Comparison of ENCODE assay signal across 10 mouse cellular contexts in the genomic region with DNA sequence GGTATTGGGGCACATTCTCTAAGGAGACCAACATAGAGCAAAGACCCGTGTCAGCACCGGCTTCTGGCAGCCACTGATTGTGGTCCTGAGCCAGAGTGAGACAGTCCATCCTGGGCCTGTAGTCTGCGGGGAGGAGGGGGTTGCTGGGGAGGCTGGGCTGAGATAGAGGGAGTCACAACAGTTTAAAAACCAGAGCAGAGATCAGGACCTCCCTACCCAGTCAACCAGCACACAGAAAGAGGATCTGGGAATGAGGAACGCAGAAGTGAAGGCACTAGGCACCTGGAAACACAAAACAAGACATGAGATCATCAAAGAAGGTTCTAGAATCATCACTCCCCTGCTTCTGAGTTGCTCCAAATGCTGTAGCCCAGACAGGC.
A peak's percentile ranks its signal among the peaks of the same experiment; 100 is the strongest.
DNase-seq lines count a peak whose midpoint lies in the region; ATAC-seq and TF ChIP-seq lines count a peak whose summit lies in the region.
"Had no signal": no experiment of that assay in that cellular context is flagged by ENCODE, and none has a peak within 500 bp of the region (broad histone marks: within the 10 kb centered on the region; RNA-seq: fewer than 3 reads in every experiment).

No protein-coding gene starts in this region.

- H3K4me1 ChIP-seq in heart, embryonic 10.5 days: peaks cover 9% of the 10 kb centered on the region
- H3K4me1 ChIP-seq in CH12.LX (ENCODE audit: control insufficient read depth in 1 of 2, insufficient read depth in 2 of 2): peaks cover 8 to 38% of the 10 kb centered on the region in 2 experiments
- peaks cover 3% of the 10 kb centered on the region for H3K4me1 ChIP-seq in forebrain, embryonic 16.5 days (replicated peaks; ENCODE audit: control insufficient read depth, insufficient read depth, low read length)
- H3K4me1 ChIP-seq in limb, embryonic 14.5 days (ENCODE audit: control insufficient read depth, insufficient read depth, low read length): peaks cover 26% of the 10 kb centered on the region

- no peak for DNase-seq in heart, embryonic 10.5 days (ENCODE audit: low spot score)
- DNase-seq in heart, postnatal 36 days: no peak
- DNase-seq in CH12.LX (ENCODE audit: extremely low read depth): peak; percentile 85
- no peak for DNase-seq in limb, embryonic 14.5 days (ENCODE audit: low spot score)
- DNase-seq in thymus, postnatal 10 days (ENCODE audit: low spot score in 2 of 2): no peak
- no peak for DNase-seq in kidney, postnatal 36 days
- no peak for DNase-seq in spleen, postnatal 14 days (ENCODE audit: low spot score in 2 of 2)
- DNase-seq: thymus, adult 2 months had no signal

- no peaks in the 10 kb centered on the region for H3K79me2 ChIP-seq in CH12.LX (replicated peaks; ENCODE audit: control insufficient read depth, extremely low read depth, insufficient read depth, poor library complexity, severe bottlenecking)

- in situ Hi-C loops in CH12.LX (cut with MboI; ENCODE audit: low pct_ligation_motif_present, low pct_unique_long_range_greater_than_20kb, low sequenced_read_pairs): no loop called here

- no peaks in the 10 kb centered on the region for H3K36me3 ChIP-seq in heart, embryonic 10.5 days
- H3K36me3 ChIP-seq in CH12.LX (replicated peaks in 1 of 2; ENCODE audit: control insufficient read depth in 1 of 2, insufficient read depth in 1 of 2, low read length in 1 of 2): no peaks in the 10 kb centered on the region
- no peaks in the 10 kb centered on the region for H3K36me3 ChIP-seq in forebrain, embryonic 16.5 days (ENCODE audit: control insufficient read depth, insufficient read depth)
- H3K36me3 ChIP-seq in limb, embryonic 14.5 days (ENCODE audit: control insufficient read depth, insufficient read depth, low read length): no peaks in the 10 kb centered on the region
- H3K36me3 ChIP-seq: midbrain, embryonic 12.5 days had no signal

- H3K27ac ChIP-seq in heart, embryonic 10.5 days: peak overlapping the region; percentile 62; the same call in 1 of the 2 replicates
- no peak overlapping the region for H3K27ac ChIP-seq in CH12.LX (ENCODE audit: insufficient read depth, low read depth)
- no peak overlapping the region for H3K27ac ChIP-seq in forebrain, embryonic 16.5 days (ENCODE audit: low read length)
- H3K27ac ChIP-seq in limb, embryonic 14.5 days (replicated peaks; ENCODE audit: low read depth, low read length): peak overlapping the region; percentile 84
- H3K27ac ChIP-seq: midbrain, embryonic 12.5 days had no signal

- intact Hi-C loops in heart, postnatal 36 days (cut with DNase I): no loop called here

- no peak for TF ChIP-seq POLR2A in CH12.LX (IDR thresholded peaks at IDR 0.05; ENCODE audit: low read depth, low read length)
- TF ChIP-seq POLR2A in limb, embryonic 14.5 days (IDR thresholded peaks at IDR 0.05; ENCODE audit: borderline replicate concordance, extremely low read depth, insufficient read depth, insufficient read length): no peak

- H3K27me3 ChIP-seq in heart, embryonic 10.5 days (ENCODE audit: insufficient read depth, poor library complexity, severe bottlenecking): no peaks in the 10 kb centered on the region
- no peaks in the 10 kb centered on the region for H3K27me3 ChIP-seq in CH12.LX (replicated peaks)
- no peaks in the 10 kb centered on the region for H3K27me3 ChIP-seq in forebrain, embryonic 16.5 days (replicated peaks; ENCODE audit: control insufficient read depth, insufficient read depth, low read length)
- H3K27me3 ChIP-seq in limb, embryonic 14.5 days (ENCODE audit: control insufficient read depth, insufficient read depth, low read length): no peaks in the 10 kb centered on the region
- H3K27me3 ChIP-seq: midbrain, embryonic 12.5 days had no signal

- dilution Hi-C loops in CH12.LX (cut with MboI; ENCODE audit: extremely low pct_ligation_motif_present, extremely low pct_unique_long_range_greater_than_20kb, low sequenced_read_pairs): no loop called here

- no peak overlapping the region for H3K4me3 ChIP-seq in heart, embryonic 10.5 days
- H3K4me3 ChIP-seq in CH12.LX (replicated peaks in 1 of 3; ENCODE audit: low read depth in 2 of 3, low read length in 2 of 3, poor library complexity in 1 of 3): no peak overlapping the region
- H3K4me3 ChIP-seq in forebrain, embryonic 16.5 days (replicated peaks; ENCODE audit: low read length): no peak overlapping the region
- H3K4me3 ChIP-seq in limb, embryonic 14.5 days (replicated peaks; ENCODE audit: low read length): no peak overlapping the region
- H3K4me3 ChIP-seq: midbrain, embryonic 12.5 days had no signal

- no peaks in the 10 kb centered on the region for H3K9me3 ChIP-seq in heart, embryonic 10.5 days
- no peaks in the 10 kb centered on the region for H3K9me3 ChIP-seq in CH12.LX (replicated peaks; ENCODE audit: low read length)
- no peaks in the 10 kb centered on the region for H3K9me3 ChIP-seq in forebrain, embryonic 16.5 days (ENCODE audit: control insufficient read depth, low read length)
- no peaks in the 10 kb centered on the region for H3K9me3 ChIP-seq in limb, embryonic 14.5 days (ENCODE audit: control insufficient read depth, low read length)
- H3K9me3 ChIP-seq: midbrain, embryonic 12.5 days had no signal

- no peak for TF ChIP-seq CTCF in CH12.LX (conservative IDR thresholded peaks at IDR 0.05 in 1 of 2, IDR thresholded peaks at IDR 0.05 in 1 of 2; ENCODE audit: low read depth in 2 of 2, low read length in 2 of 2)

- 56% methylated on average over 4 of the region's 4 CpGs for WGBS in heart, embryonic 10.5 days
- WGBS in forebrain, embryonic 16.5 days: 66% methylated on average over 4 of the region's 4 CpGs
- WGBS in limb, embryonic 14.5 days: 49% methylated on average over 4 of the region's 4 CpGs

- TF ChIP-seq EP300 in CH12.LX (IDR thresholded peaks at IDR 0.05; ENCODE audit: low read length): peak; percentile 94

- H3K4me2 ChIP-seq in CH12.LX (ENCODE audit: insufficient read depth, low read depth, poor library complexity, severe bottlenecking): peak overlapping the region; percentile 14
- no peak overlapping the region for H3K4me2 ChIP-seq in forebrain, embryonic 16.5 days (ENCODE audit: low read length)
- peak overlapping the region; percentile 29 for H3K4me2 ChIP-seq in limb, embryonic 14.5 days (replicated peaks; ENCODE audit: low read depth, low read length, severe bottlenecking)

- no peak overlapping the region for H3K9ac ChIP-seq in CH12.LX (ENCODE audit: insufficient read depth, low read depth)
- no peak overlapping the region for H3K9ac ChIP-seq in forebrain, embryonic 16.5 days (replicated peaks; ENCODE audit: low read depth, low read length)
- H3K9ac ChIP-seq in limb, embryonic 14.5 days (ENCODE audit: low read depth, low read length, severe bottlenecking): 0 out of 2 replicates have a peak overlapping the region, but pooled peaks have one; percentile 9
- H3K9ac ChIP-seq: midbrain, embryonic 12.5 days had no signal

- ATAC-seq in forebrain, embryonic 16.5 days: 0 out of 2 replicates have a peak, but pooled peaks have one; percentile 23
- ATAC-seq in limb, embryonic 14.5 days (ENCODE audit: low FRiP score, low read depth): peak; percentile 48; the same call in 1 of the 2 replicates

- TF ChIP-seq RAD21 in CH12.LX (IDR thresholded peaks at IDR 0.05; ENCODE audit: low read depth, low read length): no peak

TF ChIP-seq in CH12.LX, 34 proteins besides CTCF, POLR2A, EP300 and RAD21 (continues in another document):
- no peak for TF ChIP-seq ZNF384 (IDR thresholded peaks at IDR 0.05; ENCODE audit: low read depth, low read length)
- peak; percentile 45; the same call in 1 of the 2 replicates for TF ChIP-seq JUND (conservative IDR thresholded peaks at IDR 0.05; ENCODE audit: low read depth, low read length)
- TF ChIP-seq MEF2A (IDR thresholded peaks at IDR 0.05; ENCODE audit: borderline replicate concordance, low read depth, low read length): no peak
- peak; percentile 93 for TF ChIP-seq IRF4 (IDR thresholded peaks at IDR 0.05; ENCODE audit: low read depth, low read length)
- TF ChIP-seq MAZ (IDR thresholded peaks at IDR 0.05; ENCODE audit: low read depth, low read length): no peak
- no peak for TF ChIP-seq PAX5 (IDR thresholded peaks at IDR 0.05; ENCODE audit: low read length)
- no peak for TF ChIP-seq USF2 (conservative IDR thresholded peaks at IDR 0.05; ENCODE audit: low read depth, low read length)
- no peak for TF ChIP-seq HCFC1 (IDR thresholded peaks at IDR 0.05; ENCODE audit: low read depth, low read length)
- no peak for TF ChIP-seq SIN3A (IDR thresholded peaks at IDR 0.05; ENCODE audit: low read length)
- TF ChIP-seq ZMIZ1 (IDR thresholded peaks at IDR 0.05; ENCODE audit: low read depth, low read length): no peak
- TF ChIP-seq ETS1 (conservative IDR thresholded peaks at IDR 0.05; ENCODE audit: low read depth, low read length): peak; percentile 47; the same call in 1 of the 2 replicates
- TF ChIP-seq NRF1 (IDR thresholded peaks at IDR 0.05; ENCODE audit: low read depth, low read length): no peak
- peak; percentile 70; the same call in 1 of the 2 replicates for TF ChIP-seq JUN (IDR thresholded peaks at IDR 0.05; ENCODE audit: insufficient read depth, low read depth, low read length)
- TF ChIP-seq NELFE (IDR thresholded peaks at IDR 0.05; ENCODE audit: low read depth, low read length): no peak
- TF ChIP-seq KAT2A (IDR thresholded peaks at IDR 0.05; ENCODE audit: insufficient replicate concordance, low read length): no peak
- TF ChIP-seq RCOR1 (conservative IDR thresholded peaks at IDR 0.05; ENCODE audit: low read depth, low read length): peak; percentile 60; the same call in 1 of the 2 replicates
- TF ChIP-seq SMC3 (IDR thresholded peaks at IDR 0.05; ENCODE audit: low read depth, low read length): no peak
- no peak for TF ChIP-seq ZC3H11A (IDR thresholded peaks at IDR 0.05; ENCODE audit: low read depth, low read length)
- TF ChIP-seq BHLHE40 (IDR thresholded peaks at IDR 0.05; ENCODE audit: low read depth, low read length): no peak
- no peak for TF ChIP-seq POLR2AphosphoS2 (IDR thresholded peaks at IDR 0.05; ENCODE audit: low read depth, low read length)
- no peak for TF ChIP-seq TBP (conservative IDR thresholded peaks at IDR 0.05; ENCODE audit: low read depth, low read length)
- TF ChIP-seq CHD1 (IDR thresholded peaks at IDR 0.05; ENCODE audit: low read depth, low read length): no peak
- TF ChIP-seq MYC (IDR thresholded peaks at IDR 0.05; ENCODE audit: low read depth, low read length): peak; percentile 49; the same call in 1 of the 2 replicates
- TF ChIP-seq ZKSCAN1 (IDR thresholded peaks at IDR 0.05; ENCODE audit: borderline replicate concordance, low read depth, low read length): no peak
- no peak for TF ChIP-seq E2F4 (IDR thresholded peaks at IDR 0.05; ENCODE audit: insufficient replicate concordance, low read depth, low read length)
- 0 out of 2 replicates have a peak, but pooled peaks have one; percentile 46 for TF ChIP-seq TCF12 (IDR thresholded peaks at IDR 0.05; ENCODE audit: low read depth, low read length)
- no peak for TF ChIP-seq MAX (IDR thresholded peaks at IDR 0.05; ENCODE audit: low read length)
- no peak for TF ChIP-seq MXI1 (IDR thresholded peaks at IDR 0.05; ENCODE audit: low read depth, low read length)
- no peak for TF ChIP-seq ELF1 (IDR thresholded peaks at IDR 0.05; ENCODE audit: low read depth, low read length)

Comparison
In these comparisons a context has a peak if more than half of its experiments do, and no peak if none do; other contexts are left out.
1. H3K27ac ChIP-seq: peak in heart, embryonic 10.5 days (single experiment) and limb, embryonic 14.5 days (single experiment); none in CH12.LX (single experiment) and forebrain, embryonic 16.5 days (single experiment).